Mouse (Mus musculus): ENCODE data around the gene Mfsd4a.

The Mfsd4a gene

DNA sequence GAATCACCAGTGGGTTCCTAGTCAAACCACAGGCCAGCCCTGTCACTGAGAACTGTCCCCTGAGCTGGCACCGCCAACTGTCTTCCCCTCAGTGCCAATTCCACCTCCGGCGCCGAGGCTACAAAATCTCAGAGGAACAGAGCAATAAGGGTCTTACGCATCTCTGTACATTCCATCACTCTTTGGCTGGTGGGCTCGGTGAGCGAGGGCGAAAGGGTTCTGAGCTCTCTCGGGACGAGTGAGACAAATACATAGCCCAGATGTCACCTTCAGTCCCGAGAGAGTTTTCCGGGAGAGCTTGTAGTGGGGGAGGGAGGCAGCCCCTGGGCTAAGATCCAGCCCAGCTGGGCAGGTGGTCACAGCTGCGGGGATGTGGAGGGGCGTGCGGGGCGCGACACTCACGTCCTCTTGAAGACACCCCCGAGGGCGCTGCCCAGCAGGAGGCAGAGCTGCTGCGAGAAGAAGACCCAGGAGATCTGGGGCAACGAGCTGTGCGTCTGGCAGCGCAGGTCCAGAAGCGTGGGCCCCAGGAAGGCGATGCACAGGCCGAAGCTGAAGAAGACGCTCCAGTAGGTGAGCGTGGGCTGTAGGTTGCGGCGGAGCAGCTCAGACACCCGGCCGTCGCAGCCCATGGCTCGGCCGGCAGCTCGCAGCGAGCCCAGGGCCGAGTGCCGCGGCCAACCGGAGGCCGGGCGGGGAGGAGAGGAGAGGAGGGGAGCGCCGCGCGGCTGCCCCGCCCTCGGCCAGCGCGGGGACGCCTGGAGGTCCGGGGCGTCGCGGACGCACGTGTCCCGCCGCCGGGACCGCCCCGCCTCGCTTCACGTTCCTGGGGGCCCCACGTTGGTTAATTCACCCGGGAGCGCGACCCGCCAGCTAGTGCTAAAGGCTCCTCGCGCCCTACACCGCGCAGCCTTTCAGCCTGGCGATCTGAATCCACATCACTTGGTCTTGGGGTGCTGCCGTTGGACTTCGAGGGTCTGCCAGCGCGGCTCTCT lies at the start of gene Mfsd4a:
Gene Mfsd4a (minus strand): TSS at position 802 of the 995 bp plus-strand sequence.
- peak; percentile 42 for DNase-seq (ENCODE audit: low spot score)

- peak; percentile 51 for DNase-seq (ENCODE audit: low spot score)
These were observed 48.7 kb upstream of the Mfsd4a start for GRCm38 (mm10) chr1:132116606-132117005.

- peak; percentile 20 for DNase-seq (ENCODE audit: low spot score)
These were observed 45.2 kb upstream of the Mfsd4a start for GRCm38 (mm10) chr1:132113098-132113497.

GRCm38 (mm10) chr1:132112426-132112825 lies 44.6 kb upstream of the Mfsd4a start:
- DNase-seq (ENCODE audit: low spot score): no peak

- DNase-seq (ENCODE audit: low spot score): peak; percentile 71
These were observed 43.5 kb upstream of the Mfsd4a start for GRCm38 (mm10) chr1:132111411-132111810.

DNA sequence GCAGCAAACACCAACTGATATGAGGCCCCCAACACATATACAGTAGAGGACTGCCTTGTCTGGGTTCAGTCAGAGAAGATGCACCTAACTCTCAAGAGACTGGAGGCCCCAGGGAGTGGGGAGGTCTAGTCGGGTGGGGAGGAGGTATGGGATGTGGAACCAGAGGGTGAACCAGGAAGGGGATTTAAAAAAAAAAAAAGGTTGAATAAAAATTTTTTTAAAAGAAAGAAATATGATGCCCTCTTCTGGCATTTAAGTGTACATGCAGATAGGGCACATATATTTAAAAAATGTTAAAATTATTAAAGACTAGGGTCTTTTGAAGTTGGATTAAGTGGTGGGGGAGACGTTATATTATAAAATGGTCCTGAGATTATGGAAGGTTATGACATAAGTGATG lies 41.5 kb upstream of the Mfsd4a start:
- DNase-seq (ENCODE audit: low spot score): no peak

DNA sequence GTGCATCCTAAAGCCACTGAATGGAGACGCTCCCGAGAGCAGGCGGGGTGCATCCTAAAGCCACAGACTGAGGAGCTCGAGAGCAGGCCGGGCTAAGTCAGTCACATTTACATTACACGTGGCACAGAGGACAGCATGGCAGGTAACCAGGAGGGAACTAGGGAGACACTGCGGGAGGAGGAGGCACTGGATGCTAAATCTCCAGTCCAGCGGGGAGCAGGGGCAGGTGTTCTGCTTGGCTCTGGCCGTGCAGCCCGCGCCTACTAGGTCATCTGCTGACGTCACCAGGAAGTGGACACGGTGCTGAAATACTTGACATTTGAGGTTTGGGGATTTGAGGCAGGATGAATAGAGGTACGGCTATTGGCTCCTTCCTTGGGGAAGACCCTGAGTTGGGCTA lies 36.5 kb upstream of the Mfsd4a start:
- DNase-seq (ENCODE audit: low spot score): no peak

DNA sequence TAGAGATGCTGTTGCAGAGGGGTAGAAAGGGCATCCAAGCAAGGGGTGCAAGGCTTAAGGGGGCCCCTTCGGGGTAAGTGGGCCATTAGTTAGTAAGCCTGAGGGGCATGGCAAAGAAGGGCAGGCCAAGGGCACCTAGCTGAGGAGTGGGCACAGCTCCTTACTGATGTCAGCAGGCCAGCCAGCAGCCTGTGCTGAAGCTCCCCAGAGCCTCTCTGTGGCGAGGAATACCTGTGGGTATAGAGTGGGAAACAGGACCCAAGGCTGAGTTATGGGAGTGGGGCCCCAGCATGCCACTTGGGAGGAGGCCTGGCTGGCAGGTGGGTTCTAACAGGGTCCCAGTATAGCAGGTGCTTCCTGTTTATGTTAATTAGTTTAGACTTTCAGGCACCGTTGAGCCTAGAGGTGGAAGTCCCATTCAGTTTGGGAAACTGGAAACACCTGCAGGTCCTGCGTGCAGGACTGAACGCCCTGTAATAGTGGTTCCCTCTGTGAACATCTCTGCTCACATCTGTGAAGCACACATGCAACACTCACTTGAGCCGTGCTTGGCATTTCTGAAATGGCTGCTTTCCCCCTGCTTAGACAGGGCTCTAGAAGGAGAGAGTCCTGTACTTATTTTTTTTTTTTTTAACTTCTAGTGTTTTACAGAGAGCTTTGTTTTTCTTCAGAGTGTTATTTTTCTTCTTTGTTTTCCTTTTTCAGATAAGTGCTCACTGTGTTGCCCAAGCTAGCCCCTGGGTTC lies 34.3 kb upstream of the Mfsd4a start:
- DNase-seq (ENCODE audit: low spot score): no peak

- no peak for DNase-seq (ENCODE audit: low spot score)
These were observed 31.9 kb upstream of the Mfsd4a start for GRCm38 (mm10) chr1:132099775-132100174.

DNA sequence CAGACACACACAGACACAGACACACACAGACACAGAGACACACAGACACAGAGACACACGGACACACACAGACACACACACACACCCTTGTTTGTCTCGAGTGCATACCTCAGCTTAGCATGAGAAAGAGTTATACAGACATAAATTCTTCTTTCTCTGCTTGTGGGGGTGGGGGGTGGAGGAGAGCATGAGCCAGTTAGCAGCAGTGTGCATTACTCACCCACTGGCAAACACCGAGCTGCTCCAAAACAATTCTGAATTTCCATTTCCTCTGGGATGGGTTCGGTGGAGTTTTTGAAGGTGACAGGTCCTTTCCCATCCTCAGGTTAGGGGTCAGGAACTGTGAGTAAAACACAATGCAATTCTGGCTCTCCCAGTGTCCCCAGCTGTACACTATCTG lies 31.2 kb upstream of the Mfsd4a start:
- no peak for DNase-seq (ENCODE audit: low spot score)

- DNase-seq (ENCODE audit: low spot score): no peak
These were observed 30.2 kb upstream of the Mfsd4a start for GRCm38 (mm10) chr1:132098076-132098475.

GRCm38 (mm10) chr1:132095356-132096004 lies 27.6 kb upstream of the Mfsd4a start:
- DNase-seq (ENCODE audit: low spot score): peak; percentile 46

- DNase-seq (ENCODE audit: low spot score): no peak
These were observed 25.4 kb upstream of the Mfsd4a start for GRCm38 (mm10) chr1:132093269-132093668.

- DNase-seq (ENCODE audit: low spot score): no peak
These were observed 22.4 kb upstream of the Mfsd4a start for GRCm38 (mm10) chr1:132090266-132090665.

- DNase-seq (ENCODE audit: low spot score): no peak
These were observed 21.9 kb upstream of the Mfsd4a start for GRCm38 (mm10) chr1:132089767-132090166.

DNA sequence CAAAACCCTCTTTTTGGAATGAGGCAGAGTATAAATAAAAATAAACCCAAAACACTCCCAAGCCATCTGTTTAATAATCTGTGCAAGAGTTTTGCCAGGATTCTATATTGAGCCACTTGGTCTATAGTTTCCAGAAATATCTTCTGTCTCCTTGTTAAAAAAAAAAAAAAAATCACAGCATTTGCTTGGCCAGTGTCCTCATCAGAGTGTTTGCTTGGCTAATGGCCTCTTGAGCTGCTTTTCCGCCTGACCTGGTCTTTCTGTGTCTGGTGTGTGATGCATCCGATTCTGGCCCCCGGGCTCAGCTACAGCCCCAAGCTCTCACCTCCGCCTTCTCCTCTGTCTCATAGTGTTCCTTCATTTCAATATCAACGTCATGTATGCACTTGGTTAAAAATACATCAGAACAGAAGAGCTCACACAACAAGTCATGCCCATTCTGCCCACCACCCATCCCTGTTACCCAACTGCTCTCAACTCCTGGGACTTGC lies 20.4 kb upstream of the Mfsd4a start:
- DNase-seq (ENCODE audit: low spot score): no peak

- no peak for DNase-seq (ENCODE audit: low spot score)
These were observed 17.6 kb upstream of the Mfsd4a start for GRCm38 (mm10) chr1:132085181-132086049.

- no peak for DNase-seq (ENCODE audit: low spot score)
These were observed 10.6 kb upstream of the Mfsd4a start for GRCm38 (mm10) chr1:132078413-132078812.

- DNase-seq (ENCODE audit: low spot score): no peak
These were observed 7.7 kb upstream of the Mfsd4a start for GRCm38 (mm10) chr1:132075576-132075975.

DNA sequence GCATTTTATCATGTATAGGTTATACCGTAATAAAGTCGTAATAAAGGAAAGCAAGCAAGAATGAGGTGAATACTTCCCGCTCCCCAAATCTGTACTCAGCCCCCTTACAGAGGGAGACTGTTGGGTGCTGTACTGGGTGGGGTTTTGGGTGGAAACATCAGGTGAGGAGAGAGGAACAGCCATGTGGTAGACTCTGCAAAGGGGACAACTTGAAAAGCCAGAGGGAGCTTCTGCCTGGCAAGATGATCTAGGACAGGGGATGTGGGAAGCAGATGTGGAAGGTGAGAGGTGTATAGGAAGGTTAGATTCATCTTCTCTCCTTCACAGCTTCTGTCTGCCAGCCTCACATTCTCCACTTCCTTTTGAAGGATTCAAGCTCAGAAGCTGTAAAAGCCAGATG lies 2.8 kb upstream of the Mfsd4a start:
- DNase-seq (ENCODE audit: low spot score): no peak

GRCm38 (mm10) chr1:132069436-132069835 lies 1.6 kb upstream of the Mfsd4a start:
- no peak for DNase-seq (ENCODE audit: low spot score)

Data from MN1 (cell line).